Mouse (Mus musculus) induced T-regulatory cell, adult 2 months (primary cell): ENCODE results near the gene Tmem205.

Experiments
- DNase-seq: peaks from one replicate; pipeline ENCODE4 v3.0.0-alpha.2; 2012; ENCODE audit warnings: low read depth

Tmem205 gene

GRCm38 (mm10) chr9:21927208-21927753 is at the start of gene Tmem205, which contains the start of gene Ccdc159:
Gene Tmem205 (minus strand): TSS chr9:21927556.
Gene Ccdc159 (plus strand): TSS chr9:21927471.
- peak; percentile 74 for DNase-seq

- no peak for DNase-seq
These were observed 49.3 kb upstream of the Tmem205 start for GRCm38 (mm10) chr9:21976626-21977175.

- no peak for DNase-seq
These were observed 41.9 kb upstream of the Tmem205 start for GRCm38 (mm10) chr9:21969304-21969703.

- DNase-seq: no peak
These were observed 41.5 kb upstream of the Tmem205 start for GRCm38 (mm10) chr9:21968883-21969282.

- no peak for DNase-seq
These were observed 36.1 kb upstream of the Tmem205 start, which contains the start of gene Epor for GRCm38 (mm10) chr9:21963417-21963816. Gene Epor (minus strand): TSS chr9:21963506.

- DNase-seq: peak; percentile 71
These were observed 35.2 kb upstream of the Tmem205 start for GRCm38 (mm10) chr9:21962416-21963059.

GRCm38 (mm10) chr9:21962010-21962409 is 34.7 kb upstream of the Tmem205 start:
- DNase-seq: no peak

- DNase-seq: peak; percentile 34
These were observed 34.1 kb upstream of the Tmem205 start for GRCm38 (mm10) chr9:21961366-21961980.

GRCm38 (mm10) chr9:21960558-21961208 is 33.3 kb upstream of the Tmem205 start:
- no peak for DNase-seq

GRCm38 (mm10) chr9:21960135-21960534 is 32.8 kb upstream of the Tmem205 start:
- no peak for DNase-seq

GRCm38 (mm10) chr9:21959244-21959643 is 31.9 kb upstream of the Tmem205 start:
- no peak for DNase-seq

GRCm38 (mm10) chr9:21958372-21958771 is 31.0 kb upstream of the Tmem205 start:
- no peak for DNase-seq

GRCm38 (mm10) chr9:21955570-21956281 is 28.4 kb upstream of the Tmem205 start, which contains the start of gene Swsap1:
Gene Swsap1 (plus strand): TSS chr9:21955755.
- peak; percentile 99 for DNase-seq

- DNase-seq: no peak
These were observed 27.8 kb upstream of the Tmem205 start for GRCm38 (mm10) chr9:21955225-21955569.

GRCm38 (mm10) chr9:21954635-21955034 is 27.3 kb upstream of the Tmem205 start:
- DNase-seq: peak; percentile 29

GRCm38 (mm10) chr9:21953600-21953999 is 26.2 kb upstream of the Tmem205 start:
- peak; percentile 40 for DNase-seq

GRCm38 (mm10) chr9:21951977-21952376 is 24.6 kb upstream of the Tmem205 start:
- DNase-seq: peak; percentile 52

- DNase-seq: peak; percentile 83
These were observed 23.0 kb upstream of the Tmem205 start for GRCm38 (mm10) chr9:21950322-21950721.

- no peak for DNase-seq
These were observed 21.4 kb upstream of the Tmem205 start for GRCm38 (mm10) chr9:21948790-21949189.

- DNase-seq: no peak
These were observed 20.8 kb upstream of the Tmem205 start for GRCm38 (mm10) chr9:21948146-21948545.

GRCm38 (mm10) chr9:21947540-21948130 is 20.3 kb upstream of the Tmem205 start:
- no peak for DNase-seq
